Comparison of ENCODE assay signal across 16 mouse cellular contexts in the genomic region with DNA sequence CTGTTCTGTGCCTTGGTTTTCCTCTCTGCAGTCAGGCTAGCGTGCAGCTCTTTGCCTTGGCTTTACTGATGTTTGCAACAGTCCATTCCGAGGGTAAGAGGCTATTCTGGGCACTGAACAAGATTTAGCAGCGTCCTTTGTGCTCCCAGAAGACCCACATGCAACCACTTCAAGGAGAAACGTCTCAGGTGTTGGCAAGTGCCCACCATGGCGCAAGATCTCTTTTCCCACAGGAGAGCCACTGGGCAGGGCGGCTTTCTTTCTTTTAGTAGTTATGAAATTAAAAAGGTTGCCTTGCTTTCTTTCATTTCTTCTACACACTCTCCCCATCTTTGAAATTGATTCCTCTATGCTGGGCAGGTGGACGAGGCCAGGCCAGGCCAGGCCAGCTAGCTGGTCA. TPM values are rescaled to one million over a fixed set of nuclear protein-coding genes. Genes with fewer than 3 reads are reported as not detected.
"Had no signal": no experiment of that assay in that cellular context is flagged by ENCODE, and none has a peak within 500 bp of the region (broad histone marks: within the 10 kb centered on the region; RNA-seq: fewer than 3 reads in every experiment).

No protein-coding gene starts in this region.

- H3K27me3 ChIP-seq: limb, embryonic 13.5 days; midbrain, embryonic 15.5 days had no signal

- H3K9me3 ChIP-seq: limb, embryonic 13.5 days; midbrain, embryonic 15.5 days had no signal

- H3K4me3 ChIP-seq: layer of hippocampus, adult 2 months; limb, embryonic 13.5 days; megakaryocyte, embryonic 14.5 days; midbrain, embryonic 15.5 days had no signal

- ATAC-seq: midbrain, embryonic 15.5 days had no signal

- H3K9ac ChIP-seq: limb, embryonic 13.5 days; liver, embryonic 14.5 days; lung, embryonic 14.5 days; midbrain, embryonic 15.5 days had no signal

- H3K27ac ChIP-seq: layer of hippocampus, adult 2 months; limb, embryonic 13.5 days; liver, embryonic 14.5 days; macrophage; midbrain, embryonic 15.5 days; stomach, postnatal 0 days had no signal

- H3K4me1 ChIP-seq: limb, embryonic 13.5 days; midbrain, embryonic 15.5 days had no signal

- H3K4me2 ChIP-seq: limb, embryonic 13.5 days; lung, embryonic 14.5 days; midbrain, embryonic 11.5 days; midbrain, embryonic 15.5 days had no signal

- DNase-seq: kidney, adult 18-20 months; kidney, postnatal 4 days; lung, embryonic 14.5 days; right cerebral cortex, adult 18-20 months; right cerebral cortex, postnatal 25 days had no signal

RNA-seq across cellular contexts. Expression of a gene that starts 12.8 kb away (rescaled TPM):
- total RNA-seq: layer of hippocampus, adult 2 months; liver, adult 2 months; monocyte, adult 5-6 weeks had no signal
- polyA plus RNA-seq: kidney, embryonic 14.5 days; liver, embryonic 14.5 days; macrophage had no signal
